Mouse (Mus musculus) spleen, postnatal 10 days (tissue): ENCODE data around the gene St5.

ENCODE experiments used
- DNase-seq, 2 experiments: peaks; one replicate each; pipeline ENCODE4 v3.0.0; 2021 to 2022; ENCODE audit warnings: low spot score in 2 of 2

St5 gene

DNA sequence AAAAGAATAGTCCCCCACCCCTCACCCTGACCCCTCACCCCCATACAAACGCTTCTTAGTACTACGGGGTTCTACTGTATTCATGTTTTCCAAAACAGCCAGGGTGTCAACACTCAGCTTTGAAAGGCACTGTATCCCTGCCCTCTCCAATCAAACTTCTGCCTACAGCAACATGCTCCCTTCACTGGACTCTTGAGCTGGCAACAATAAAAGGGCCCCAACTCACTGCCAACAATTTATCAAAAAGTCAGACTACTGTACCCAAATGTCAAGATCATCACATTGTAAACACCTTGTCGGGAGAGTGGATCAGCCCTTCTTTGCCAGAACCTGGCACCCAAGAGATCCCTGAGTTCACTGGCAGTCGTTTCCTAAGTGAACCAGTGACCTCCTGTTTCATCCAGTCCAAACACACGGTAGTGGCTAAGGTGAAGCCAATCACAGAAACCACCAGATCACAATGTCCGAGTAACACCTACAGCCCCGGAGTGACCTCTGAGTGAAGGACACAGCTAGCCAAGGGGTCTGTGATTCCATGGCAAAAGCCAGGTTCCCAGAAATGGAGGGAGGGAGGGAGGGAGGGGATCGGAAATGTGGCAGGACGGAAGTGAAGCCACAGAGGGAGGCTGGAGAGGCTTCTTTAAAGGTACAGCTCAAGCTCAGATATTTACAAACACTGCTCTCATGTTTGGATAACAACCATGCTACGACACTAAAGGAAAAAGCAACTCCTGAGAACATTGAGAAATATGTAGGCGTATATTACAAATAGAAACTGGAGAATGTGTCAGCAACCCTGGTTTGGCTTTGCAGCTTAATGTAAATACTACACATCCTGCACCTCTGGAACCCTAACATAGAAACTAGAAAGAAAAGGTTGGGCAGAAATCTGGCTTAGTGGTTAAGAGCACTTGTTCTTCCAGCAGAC lies 136.3 kb downstream of the St5 start:
- DNase-seq: no peak

DNA sequence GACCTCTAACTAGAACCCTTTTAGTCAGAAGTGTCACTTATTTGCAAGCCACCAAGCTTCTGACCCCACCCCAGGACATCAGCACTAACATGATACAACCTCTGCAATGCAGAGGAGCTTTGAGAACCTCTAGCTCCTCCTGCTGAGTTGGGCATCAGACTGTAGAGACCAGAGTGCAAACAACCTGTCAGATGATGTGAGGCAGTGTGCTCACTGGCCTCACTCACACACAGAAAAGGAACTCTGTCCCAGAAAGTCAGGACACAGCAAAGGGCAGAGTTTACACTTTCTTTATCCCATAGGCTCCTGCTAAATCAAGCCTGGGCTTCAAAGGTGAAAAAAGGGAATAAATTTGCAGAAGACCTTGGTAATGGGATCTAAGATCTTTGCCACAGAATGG lies 137.1 kb downstream of the St5 start:
- no peak for DNase-seq

DNA sequence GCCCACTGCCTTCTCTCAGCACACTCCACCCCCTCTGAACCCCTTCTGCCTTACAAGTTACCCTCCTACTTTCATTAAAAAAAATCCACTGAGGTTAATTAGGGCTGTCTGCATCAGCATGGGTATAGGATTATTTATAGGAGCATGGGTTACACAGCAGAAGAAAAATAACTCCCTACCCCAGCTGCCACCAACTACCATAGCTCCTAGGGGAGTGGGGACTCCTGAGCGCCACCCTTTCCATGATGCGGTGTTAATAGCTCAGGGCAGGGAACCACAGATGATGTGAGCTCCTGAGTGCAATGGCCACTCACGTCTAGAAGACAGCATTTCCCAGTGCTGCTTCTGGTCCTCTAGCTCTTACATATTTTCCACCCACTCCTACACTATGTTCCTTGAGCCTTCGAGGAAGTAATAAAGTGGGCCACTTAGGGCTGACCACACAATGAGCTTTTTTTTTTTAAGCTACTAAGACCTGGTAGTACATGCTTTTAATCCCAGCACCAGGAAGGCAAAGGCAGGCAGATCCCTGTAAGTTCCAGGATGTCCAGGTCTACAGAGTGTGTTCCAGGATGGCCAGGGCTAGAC lies 139.5 kb downstream of the St5 start:
- no peak for DNase-seq

DNA sequence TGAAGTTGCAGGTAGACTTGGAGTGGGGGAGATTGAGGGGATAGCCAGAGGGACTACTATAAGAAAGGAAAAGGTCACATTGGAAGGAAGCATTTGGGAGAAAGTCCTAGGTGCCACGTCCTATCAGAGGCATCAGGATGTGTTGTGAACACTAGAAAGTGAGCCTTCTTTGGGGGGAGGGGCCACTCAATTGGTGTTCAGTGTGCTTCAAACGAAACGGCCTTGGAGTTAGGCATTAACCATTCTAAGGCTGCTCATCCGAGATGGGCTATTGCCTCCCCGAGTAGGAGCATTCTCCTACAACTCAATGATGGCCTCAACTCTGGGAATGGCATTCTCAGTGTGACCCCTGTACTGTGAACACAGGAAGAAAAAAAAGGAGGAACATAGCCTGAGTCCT lies 140.7 kb downstream of the St5 start:
- peak in 1 of 2 experiments; percentile 26 for DNase-seq

DNA sequence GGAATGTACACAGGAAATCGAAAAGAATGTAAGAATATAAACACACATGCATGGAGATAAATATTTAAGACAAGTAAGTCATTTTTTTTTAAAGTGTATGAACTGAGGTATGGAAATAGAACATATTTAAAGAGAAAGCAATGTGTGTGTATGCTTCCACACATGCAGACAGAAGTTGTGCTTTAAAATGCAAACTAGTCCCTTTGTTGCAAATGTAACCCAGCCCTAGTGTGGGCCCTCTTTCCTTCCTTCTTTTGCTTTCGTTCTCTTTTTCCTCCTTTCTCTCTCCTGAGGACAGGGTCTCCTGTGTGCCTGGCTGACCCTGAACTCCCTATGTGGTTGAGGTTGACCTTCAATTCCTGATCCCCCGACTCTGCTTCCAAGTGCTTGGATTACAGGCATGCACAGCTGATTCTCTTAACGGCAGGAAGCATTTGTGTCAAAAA lies 141.2 kb downstream of the St5 start:
- no peak for DNase-seq

DNA sequence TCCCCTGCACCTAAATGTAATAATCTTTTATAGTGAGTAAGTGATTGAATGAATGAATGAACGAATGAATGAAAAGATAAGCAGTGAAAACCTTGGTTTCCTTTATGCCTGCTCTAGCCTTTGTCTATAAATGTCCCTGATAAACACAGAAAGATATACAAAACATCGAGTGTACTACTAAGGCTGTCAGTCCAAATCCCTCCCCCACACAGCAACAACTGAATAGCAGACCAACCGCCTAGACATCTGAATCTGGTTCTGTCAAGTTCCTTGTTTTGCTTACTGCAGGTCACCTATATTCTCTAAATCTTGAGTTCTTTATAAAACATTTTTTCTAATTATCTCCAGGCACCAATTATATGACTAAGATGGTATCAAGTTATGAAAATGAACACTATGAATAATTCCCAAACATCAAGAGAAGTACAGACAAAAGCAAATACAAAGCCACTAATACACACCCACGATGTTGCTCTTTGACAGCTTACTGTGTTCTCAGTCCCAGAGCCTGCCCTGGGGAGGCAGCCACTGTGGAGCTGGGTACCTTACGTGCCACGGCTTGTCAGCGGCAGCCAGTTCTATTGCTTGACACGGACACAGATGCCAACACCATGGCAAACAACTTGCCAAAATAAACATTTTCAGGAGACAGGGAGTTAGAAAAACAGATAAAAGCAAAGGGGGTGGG lies 141.8 kb downstream of the St5 start:
- DNase-seq: no peak

DNA sequence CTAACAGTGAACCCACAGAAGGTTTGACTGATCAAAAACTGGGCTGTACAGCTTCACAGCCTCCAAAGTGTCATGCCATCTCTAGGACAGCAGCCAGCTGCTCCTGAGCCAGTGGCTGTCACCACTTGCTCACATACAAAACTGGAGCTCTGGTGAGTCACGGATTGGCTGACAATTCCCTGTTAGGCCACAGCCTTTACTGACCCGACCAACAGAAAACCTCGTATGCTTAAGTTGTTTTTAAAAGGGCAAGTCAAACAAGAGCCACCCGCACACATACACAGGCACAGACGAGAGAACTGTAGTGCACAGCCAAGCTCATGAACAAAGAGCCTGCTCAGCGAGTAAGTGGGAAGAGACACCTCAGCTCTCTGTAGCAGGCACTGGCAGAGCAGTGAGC lies 143.9 kb downstream of the St5 start:
- no peak for DNase-seq

DNA sequence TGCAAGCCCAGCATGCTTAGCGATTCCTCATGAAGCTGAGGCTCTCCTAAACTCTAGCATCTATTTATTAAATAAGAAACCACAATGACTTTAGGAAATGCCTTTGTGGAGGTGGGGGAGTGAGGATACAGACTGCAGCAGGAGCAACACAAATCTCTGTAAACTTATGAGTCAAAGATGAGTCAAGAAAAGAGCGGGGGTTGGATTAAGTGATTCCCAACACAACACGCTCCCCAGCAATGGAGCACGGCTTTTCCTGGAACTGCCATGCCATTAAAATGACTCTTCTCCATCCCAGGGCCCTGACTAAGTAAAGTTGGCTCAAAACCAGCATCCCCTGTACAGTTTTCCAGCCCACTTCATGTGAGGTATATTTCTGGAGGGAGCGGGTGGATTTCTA lies 156.7 kb downstream of the St5 start:
- no peak for DNase-seq

DNA sequence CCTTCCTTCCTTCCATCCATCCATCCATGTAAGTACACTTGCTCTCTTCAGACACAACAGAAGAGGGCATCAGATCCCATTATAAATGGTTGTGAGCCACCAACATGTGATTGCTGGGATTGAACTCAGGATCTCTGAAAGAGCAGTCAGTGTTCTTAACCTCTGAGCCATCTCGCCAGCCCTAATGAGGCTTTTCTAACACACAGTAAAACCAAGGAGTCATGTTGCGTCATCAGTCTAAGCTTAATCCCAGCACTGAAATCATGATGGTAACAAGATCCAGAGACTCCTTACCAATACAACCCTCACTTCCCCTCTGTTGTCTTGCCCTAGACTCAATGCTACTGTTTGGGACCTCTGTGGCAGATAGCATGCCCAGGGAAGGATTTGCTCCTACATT lies 157.2 kb downstream of the St5 start:
- no peak for DNase-seq

DNA sequence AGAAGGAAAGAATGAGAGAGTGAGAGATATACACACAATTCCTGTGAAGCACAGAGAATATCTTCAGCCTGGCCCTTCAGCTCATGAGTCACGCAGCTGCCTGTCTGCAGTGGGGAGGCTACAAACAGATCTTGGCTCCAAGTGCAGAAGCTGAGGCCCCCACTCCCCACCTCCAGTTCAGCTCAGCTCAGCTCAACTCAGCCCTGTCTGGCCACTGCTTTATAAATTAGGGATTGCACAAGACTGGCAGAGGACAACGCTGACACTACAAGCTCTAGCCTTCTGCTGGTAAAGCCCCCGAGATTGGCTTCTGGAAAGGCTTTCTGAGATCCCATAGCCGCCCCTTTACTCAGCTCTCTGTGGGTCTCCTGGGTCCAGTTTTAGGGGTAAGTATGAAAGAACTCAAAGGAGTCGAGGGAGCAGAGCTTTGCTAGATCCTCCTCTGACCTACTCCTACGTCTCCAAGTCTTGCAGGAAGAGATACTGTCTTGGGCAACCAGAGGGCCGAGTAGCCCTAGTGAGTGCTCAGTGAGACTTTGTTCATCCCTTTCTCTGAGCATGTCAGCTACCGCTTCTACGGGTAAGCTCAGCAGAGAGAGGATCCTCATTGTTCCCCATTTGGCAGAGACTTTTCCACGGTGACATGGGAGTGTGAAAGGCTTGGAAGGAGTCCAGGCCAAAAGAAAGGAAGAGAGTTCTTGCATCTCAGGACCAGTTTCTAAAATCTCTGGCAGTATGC lies 158.0 kb downstream of the St5 start:
- no peak for DNase-seq

DNA sequence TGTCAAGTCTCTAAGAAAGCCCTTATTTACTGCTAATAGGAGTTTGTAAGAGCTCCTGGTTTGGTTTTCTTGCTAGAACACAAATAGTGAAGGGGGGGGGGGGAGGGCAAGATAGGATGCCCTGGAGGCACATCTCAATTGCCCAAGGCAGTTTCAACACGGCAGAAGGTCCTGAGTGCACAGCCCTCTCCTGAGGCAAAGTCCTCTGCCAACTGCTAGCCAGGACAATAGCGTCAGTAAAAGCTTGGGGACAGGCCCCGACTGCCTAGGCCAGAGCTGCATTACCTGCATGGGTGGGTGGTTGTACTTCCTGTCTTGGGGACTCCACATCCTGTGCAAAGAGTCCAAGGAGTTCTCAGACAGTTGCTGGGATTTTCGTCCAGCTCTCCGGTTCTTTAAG lies 158.6 kb downstream of the St5 start:
- DNase-seq: no peak

DNA sequence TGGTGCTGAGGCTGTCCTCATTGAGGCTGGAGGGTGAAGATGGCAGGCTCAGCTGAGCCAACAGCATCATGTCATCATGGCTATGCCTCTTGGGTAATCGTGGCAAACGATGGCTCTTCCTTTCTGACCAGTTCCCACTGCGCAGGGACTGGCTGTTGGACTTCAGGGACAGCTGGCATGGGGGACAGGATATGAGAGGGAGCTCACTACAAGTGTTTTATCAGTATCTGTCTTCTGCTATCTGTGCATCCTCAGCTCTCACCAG lies 161.1 kb downstream of the St5 start:
- no peak for DNase-seq

DNA sequence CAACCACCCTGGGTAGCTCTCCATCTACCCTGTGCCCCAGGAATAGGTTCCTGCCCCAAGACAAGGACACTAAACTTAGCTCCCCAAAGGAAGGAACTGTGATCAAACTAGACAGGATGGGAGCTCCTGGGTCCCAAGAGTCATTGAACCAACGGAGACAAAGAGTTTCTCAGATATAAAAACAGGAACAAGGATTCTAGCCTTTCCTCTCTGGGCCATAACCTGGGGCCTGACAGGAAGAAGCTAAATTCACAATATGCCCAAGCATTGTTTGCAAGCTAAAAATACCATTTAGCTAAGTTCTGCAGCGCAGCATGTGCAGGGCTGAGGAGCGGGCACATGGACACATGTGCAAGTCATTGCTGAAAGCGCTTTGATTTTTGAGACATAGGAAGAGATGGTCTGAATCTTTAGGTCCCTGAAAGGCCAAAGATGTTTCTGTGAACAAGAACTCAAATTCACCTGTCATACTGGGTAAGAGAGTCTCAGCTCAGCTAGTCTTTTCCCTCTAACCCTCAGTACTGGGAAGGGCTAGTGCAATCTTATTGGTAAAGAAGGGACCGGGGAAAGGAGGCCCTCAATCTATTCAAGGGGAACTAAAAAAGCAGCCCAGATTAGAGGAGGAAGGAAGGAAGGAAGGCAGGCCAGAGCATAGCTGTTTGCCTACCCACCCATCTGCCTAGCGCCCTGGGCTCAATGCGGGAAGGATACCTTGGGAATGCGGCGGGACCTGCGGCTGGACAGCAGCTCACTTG lies 161.6 kb downstream of the St5 start:
- DNase-seq: no peak

DNA sequence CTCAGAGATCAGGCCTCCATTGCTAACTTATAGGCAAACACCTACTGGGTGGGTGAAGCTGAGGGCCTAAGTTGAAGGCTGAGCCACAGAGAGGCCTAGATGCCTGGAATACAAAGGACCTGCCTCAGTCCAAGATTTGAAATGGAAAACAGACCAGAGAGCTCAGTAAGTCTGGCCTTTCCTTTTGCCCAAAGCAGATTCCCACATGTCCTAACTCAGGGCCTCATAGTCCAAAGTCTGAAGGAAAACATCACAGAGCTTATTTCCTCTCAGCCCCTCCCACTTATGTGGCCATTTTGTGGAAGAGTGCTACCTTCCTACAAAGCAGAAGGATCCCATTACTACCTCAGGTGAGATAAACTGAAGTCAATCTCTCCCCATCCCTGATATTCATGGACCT lies 162.5 kb downstream of the St5 start:
- DNase-seq: no peak

DNA sequence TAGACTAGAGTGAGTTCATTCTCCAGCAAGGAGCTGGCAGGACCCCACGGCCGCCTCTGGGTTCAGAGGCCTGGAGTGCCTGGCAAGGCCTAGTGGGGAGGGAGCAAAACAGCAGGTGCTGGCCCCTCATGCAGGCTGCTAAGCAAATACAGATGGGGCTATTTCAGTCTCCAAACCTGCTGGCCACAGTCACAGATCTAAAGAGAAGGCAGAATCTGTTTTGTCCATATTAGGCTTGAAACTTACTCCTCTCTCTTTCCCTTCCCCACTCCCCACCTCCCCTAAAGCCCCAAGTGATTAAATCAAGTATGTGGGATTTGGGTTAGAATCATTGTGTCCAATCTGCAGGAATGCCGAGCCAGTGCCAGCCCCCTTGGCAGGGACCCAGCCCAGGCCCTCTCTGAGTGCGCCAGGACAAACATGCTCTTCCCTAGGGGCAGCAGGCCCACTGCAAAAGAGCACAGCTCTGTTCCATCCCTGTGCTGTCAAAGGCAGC lies 166.9 kb downstream of the St5 start:
- DNase-seq: no peak

DNA sequence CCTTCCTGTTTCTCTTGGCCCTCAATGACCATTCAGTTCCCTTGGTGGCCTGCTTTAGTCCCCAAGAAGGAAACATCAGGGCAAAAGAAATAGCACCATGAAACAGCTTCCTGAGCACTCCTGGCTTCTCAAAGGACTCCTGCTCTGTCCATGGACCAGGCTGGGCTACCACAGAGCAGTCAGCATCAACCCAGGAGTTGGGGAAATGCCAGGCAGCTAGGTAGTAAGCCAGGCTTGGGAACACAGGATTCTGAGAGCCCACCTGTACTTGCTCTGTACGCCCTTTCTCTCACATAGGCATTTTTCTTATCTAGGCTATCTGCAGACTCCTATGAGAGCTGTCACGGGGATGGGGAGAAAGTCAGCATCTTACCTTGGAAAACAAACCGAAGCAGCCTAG lies 168.5 kb downstream of the St5 start:
- no peak for DNase-seq

DNA sequence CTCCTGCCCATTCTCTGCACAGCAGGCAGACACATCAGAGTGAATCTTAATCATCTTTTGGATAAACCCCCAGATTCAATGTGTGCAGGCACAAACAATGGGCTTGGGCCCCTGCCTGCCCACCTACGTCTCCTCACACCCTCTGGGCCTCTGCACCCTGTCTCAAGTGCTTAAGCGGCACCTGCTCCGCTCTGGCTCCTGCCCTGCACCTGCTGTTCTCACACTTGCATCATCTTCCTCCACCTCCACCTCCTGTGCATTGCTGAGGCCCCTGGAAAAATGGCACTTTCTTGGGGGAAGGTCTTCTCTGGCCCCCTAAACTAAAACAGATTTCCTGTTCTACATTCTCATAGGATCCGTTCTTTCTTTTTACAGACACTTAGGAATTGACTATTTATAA lies 169.5 kb downstream of the St5 start:
- DNase-seq: no peak

DNA sequence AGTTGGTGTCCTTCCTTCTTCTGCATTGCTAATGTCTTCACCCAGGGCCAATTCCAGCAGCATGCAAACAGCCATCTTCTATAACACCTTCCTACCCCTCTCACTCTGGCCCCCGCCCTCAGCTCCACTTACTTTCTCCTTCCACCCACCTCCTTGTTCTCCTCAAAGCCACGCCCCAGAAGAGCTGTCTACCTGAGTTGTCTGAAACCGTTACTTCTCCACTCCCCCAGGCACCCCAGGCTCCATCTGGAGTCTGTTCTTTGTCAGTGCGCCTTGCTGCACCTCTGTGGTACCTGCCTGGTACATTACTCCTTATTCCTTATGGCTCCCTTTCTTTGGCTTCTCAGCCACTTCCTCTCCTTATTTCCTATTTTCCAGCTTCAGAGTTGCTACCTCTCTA lies 170.3 kb downstream of the St5 start:
- DNase-seq: no peak

DNA sequence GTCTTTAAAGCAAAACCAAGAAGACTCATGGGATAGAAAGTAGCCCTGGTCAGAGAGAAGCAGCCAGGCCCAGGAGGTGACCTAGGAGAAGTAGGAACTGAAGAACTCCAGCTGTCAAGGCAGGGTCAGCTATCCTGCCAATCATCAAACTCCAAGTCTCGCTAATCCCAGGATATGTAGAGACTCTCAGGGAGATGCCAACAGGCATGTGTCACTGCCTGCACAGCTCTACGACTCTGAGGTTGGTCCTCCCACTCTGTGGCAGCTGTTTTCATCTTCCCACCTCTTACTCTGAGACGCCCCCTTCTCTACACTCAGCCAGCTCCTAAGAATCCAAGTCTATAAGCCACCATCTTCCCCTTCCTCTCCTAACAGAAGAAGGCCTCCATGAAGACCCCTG lies 170.7 kb downstream of the St5 start:
- DNase-seq: no peak

DNA sequence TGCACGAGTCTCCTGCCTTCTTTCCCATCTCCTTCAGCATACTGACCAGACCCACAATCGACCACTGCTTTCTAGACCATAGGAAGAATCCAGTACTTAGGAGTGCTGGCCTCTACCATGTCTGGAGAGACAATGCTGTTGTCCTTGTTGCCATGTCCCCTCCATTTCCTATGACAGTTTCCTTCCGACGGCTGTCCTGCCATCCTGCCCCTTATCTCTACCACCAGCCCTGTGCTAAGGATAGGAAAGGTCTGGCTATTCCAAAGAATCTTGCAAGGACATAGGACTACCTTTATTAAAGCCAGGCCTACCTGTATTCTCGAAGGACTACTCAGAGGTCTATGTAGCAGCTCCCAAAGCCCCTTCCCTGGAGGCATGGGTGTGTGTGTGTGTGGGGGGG lies 171.9 kb downstream of the St5 start:
- no peak for DNase-seq

DNA sequence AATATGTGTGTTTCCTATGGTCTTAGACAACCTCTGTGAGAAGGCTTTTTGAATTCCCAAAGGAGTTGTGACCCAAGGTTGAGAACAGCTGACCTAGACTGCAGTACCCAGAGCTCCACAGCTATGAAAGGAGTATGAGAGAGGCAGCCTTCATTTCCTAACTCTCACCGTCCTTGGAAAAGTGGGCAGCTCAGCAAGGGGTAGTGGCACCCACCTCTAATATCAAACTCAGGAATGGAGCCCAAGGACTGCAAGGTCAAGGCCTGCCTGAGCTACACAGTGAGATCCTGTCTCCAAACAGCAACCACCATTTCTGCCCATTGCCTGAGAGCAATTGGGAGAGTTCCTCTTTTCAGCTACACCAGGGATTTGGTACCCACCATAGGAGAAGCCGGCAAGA lies 173.7 kb downstream of the St5 start:
- no peak for DNase-seq

DNA sequence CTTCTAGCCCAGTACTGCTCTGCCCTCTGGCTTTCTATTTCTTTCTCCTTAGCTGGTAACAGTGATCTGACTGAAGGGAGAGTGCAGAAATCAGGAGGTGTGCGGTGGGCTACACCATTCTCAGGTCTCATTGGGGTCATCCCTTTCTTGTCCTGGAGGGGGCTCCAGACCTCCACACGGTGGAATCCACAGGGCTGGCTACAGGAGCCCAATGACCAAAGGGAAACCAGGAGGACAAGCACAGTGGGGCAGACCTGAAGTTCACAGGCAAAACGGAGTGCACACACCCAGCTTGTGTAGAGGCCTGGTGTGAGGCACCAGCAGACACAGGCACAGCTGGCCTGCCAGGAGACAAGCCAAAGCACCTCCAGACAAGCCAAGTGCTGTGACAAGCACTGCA lies 175.0 kb downstream of the St5 start:
- DNase-seq: peak in 1 of 2 experiments; percentile 64
